17 mouse cellular contexts compared by ENCODE assay signal in the genomic region with DNA sequence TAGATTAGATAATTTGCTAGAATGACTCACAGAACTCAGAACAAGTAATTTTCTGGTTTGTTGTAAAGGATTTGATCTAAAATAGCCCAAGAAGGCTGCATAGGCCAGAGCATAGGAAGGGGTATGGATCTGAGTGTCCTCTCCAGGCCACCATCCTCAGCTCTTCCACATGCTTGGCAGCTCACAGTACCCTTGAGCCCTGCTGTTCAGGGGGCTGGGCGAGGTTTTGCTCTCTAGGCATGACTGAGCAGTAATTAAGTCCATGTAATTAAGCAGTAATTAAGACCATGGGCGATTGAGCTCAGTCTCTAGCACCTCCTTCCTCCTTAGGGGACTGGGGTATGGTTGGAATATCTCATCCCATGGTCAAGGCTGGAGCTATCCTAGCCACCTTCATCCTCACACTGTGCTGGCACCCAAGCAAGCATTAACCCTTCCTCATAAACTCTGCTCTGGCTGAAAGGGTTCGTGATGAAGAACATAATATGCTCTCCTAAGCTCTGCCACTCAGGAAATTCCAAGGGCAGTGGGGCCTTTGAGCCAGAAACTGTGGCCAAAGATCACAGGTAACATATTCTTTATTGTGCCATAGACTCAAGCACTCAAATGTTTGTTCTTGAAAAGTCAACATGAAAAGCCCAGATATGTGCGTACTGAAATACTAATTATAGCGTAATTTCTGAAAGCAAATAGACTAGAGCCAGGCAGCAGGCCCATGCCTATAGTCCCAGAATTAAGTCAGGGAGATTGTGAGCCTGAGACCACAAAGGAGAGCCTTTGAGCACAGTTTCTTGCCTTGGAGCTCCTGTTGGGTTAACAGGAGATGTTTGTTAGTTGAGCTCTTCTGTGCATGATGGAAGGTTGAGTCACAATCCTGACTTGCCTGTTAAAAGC. TPM values are rescaled to one million over a fixed set of nuclear protein-coding genes. Genes with fewer than 3 reads are reported as not detected.
DNase-seq lines count a peak whose midpoint lies in the region; ATAC-seq lines count a peak whose summit lies in the region.
"Had no signal": no experiment of that assay in that cellular context is flagged by ENCODE, and none has a peak within 500 bp of the region (broad histone marks: within the 10 kb centered on the region; RNA-seq: fewer than 3 reads in every experiment).

No protein-coding gene starts in this region.

- no peaks in the 10 kb centered on the region for H3K9me3 ChIP-seq in forebrain, embryonic 13.5 days (replicated peaks)
- no peaks in the 10 kb centered on the region for H3K9me3 ChIP-seq in forebrain, embryonic 11.5 days (ENCODE audit: control insufficient read depth, low read length)
- H3K9me3 ChIP-seq in intestine, embryonic 15.5 days, result no peaks in the 10 kb centered on the region
- no peaks in the 10 kb centered on the region for H3K9me3 ChIP-seq in stomach, embryonic 14.5 days (ENCODE audit: control insufficient read depth, low read depth, low read length)
- H3K9me3 ChIP-seq: limb, embryonic 12.5 days; megakaryocyte, embryonic 14.5 days had no signal

- 0 out of 2 replicates have a peak, but pooled peaks have one; percentile 45 for ATAC-seq in forebrain, embryonic 13.5 days
- ATAC-seq in forebrain, embryonic 11.5 days (replicated peaks; ENCODE audit: low FRiP score), result no peak
- ATAC-seq in intestine, embryonic 15.5 days, result peak; percentile 63
- ATAC-seq in stomach, embryonic 14.5 days (ENCODE audit: insufficient number of reproducible peaks, insufficient read depth, low FRiP score, low read depth), result peak; percentile 63
- ATAC-seq: forebrain, embryonic 16.5 days had no signal

- peaks cover 10% of the 10 kb centered on the region for H3K4me1 ChIP-seq in forebrain, embryonic 13.5 days
- no peaks in the 10 kb centered on the region for H3K4me1 ChIP-seq in forebrain, embryonic 11.5 days (replicated peaks; ENCODE audit: control insufficient read depth, insufficient read depth, low read length)
- no peaks in the 10 kb centered on the region for H3K4me1 ChIP-seq in intestine, embryonic 15.5 days (replicated peaks)
- no peaks in the 10 kb centered on the region for H3K4me1 ChIP-seq in stomach, embryonic 14.5 days (ENCODE audit: control insufficient read depth, insufficient read depth, low read length)
- H3K4me1 ChIP-seq: limb, embryonic 12.5 days had no signal

- WGBS in forebrain, embryonic 13.5 days, result 66% methylated on average over 5 of the region's 5 CpGs
- WGBS in forebrain, embryonic 11.5 days, result 74% methylated on average over 5 of the region's 5 CpGs
- WGBS in intestine, embryonic 15.5 days, result 71% methylated on average over 5 of the region's 5 CpGs
- 75% methylated on average over 5 of the region's 5 CpGs for WGBS in stomach, embryonic 14.5 days

- no peaks in the 10 kb centered on the region for H3K27me3 ChIP-seq in forebrain, embryonic 13.5 days
- H3K27me3 ChIP-seq in forebrain, embryonic 11.5 days (ENCODE audit: control insufficient read depth, insufficient read depth, low read length), result no peaks in the 10 kb centered on the region
- no peaks in the 10 kb centered on the region for H3K27me3 ChIP-seq in intestine, embryonic 15.5 days (replicated peaks)
- H3K27me3 ChIP-seq in stomach, embryonic 14.5 days (ENCODE audit: control insufficient read depth, insufficient read depth, low read length), result no peaks in the 10 kb centered on the region
- H3K27me3 ChIP-seq: limb, embryonic 12.5 days; megakaryocyte, embryonic 14.5 days had no signal

- no peak overlapping the region for H3K4me3 ChIP-seq in forebrain, embryonic 13.5 days
- H3K4me3 ChIP-seq in forebrain, embryonic 11.5 days (ENCODE audit: low read depth, low read length), result no peak overlapping the region
- H3K4me3 ChIP-seq in intestine, embryonic 15.5 days (replicated peaks), result no peak overlapping the region
- H3K4me3 ChIP-seq in stomach, embryonic 14.5 days (ENCODE audit: low read depth, low read length), result no peak overlapping the region
- H3K4me3 ChIP-seq: limb, embryonic 12.5 days; megakaryocyte, embryonic 14.5 days had no signal

- H3K36me3 ChIP-seq in forebrain, embryonic 13.5 days (ENCODE audit: poor library complexity, severe bottlenecking), result no peaks in the 10 kb centered on the region; the same call in 1 of the 2 replicates
- H3K36me3 ChIP-seq in forebrain, embryonic 11.5 days (ENCODE audit: control insufficient read depth, insufficient read depth, low read length), result no peaks in the 10 kb centered on the region
- 0 out of 2 replicates have a peak, but pooled peaks cover 2% of the 10 kb centered on the region for H3K36me3 ChIP-seq in intestine, embryonic 15.5 days
- peaks cover 3% of the 10 kb centered on the region; the same call in 1 of the 2 replicates for H3K36me3 ChIP-seq in stomach, embryonic 14.5 days (ENCODE audit: control insufficient read depth, insufficient read depth, low read length)

- H3K4me2 ChIP-seq in forebrain, embryonic 13.5 days, result no peak overlapping the region
- H3K4me2 ChIP-seq in forebrain, embryonic 11.5 days (ENCODE audit: low read depth, low read length, severe bottlenecking), result no peak overlapping the region
- no peak overlapping the region for H3K4me2 ChIP-seq in intestine, embryonic 15.5 days (replicated peaks)
- H3K4me2 ChIP-seq in stomach, embryonic 14.5 days (replicated peaks; ENCODE audit: low read depth, low read length), result no peak overlapping the region
- H3K4me2 ChIP-seq: heart, embryonic 11.5 days; limb, embryonic 12.5 days had no signal

- H3K9ac ChIP-seq in forebrain, embryonic 13.5 days, result no peak overlapping the region
- H3K9ac ChIP-seq in forebrain, embryonic 11.5 days (ENCODE audit: low read length), result no peak overlapping the region
- no peak overlapping the region for H3K9ac ChIP-seq in intestine, embryonic 15.5 days
- no peak overlapping the region for H3K9ac ChIP-seq in stomach, embryonic 14.5 days (replicated peaks; ENCODE audit: low read depth, low read length)
- H3K9ac ChIP-seq: limb, embryonic 12.5 days; liver, embryonic 14.5 days had no signal

- DNase-seq in forebrain, embryonic 11.5 days (ENCODE audit: low spot score), result no peak
- peak; percentile 19 to 49 for DNase-seq in lung, adult 18-20 months
- no peak for DNase-seq in lung, postnatal 10 days
- DNase-seq in c-Kit-positive CD71-positive TER-119-positive erythroid progenitor cells, embryonic 14.5 days (ENCODE audit: low spot score), result no peak
- no peak for DNase-seq in cerebellum, adult 11-12 months
- DNase-seq: adrenal gland, postnatal 36 days; cerebellum, postnatal 25 days; kidney, adult 11 months; right cerebral cortex, postnatal 4 days had no signal

- no peak overlapping the region for H3K27ac ChIP-seq in forebrain, embryonic 13.5 days
- H3K27ac ChIP-seq in forebrain, embryonic 11.5 days (ENCODE audit: low read depth, low read length), result no peak overlapping the region
- H3K27ac ChIP-seq in intestine, embryonic 15.5 days, result peak overlapping the region; percentile 48
- H3K27ac ChIP-seq in stomach, embryonic 14.5 days (ENCODE audit: low read length), result 0 out of 2 replicates have a peak overlapping the region, but pooled peaks have one; percentile 12
- H3K27ac ChIP-seq: limb, embryonic 12.5 days; liver, embryonic 14.5 days had no signal

RNA-seq across cellular contexts. Expression of a gene that starts 13.7 kb away (rescaled TPM):
- polyA plus RNA-seq in forebrain, embryonic 13.5 days (2015; fragmentation: Nextera tagmentation; extraction: Ambion mirVana), result 8.3 and 8.8 TPM in 2 replicates
- 14.0 and 14.5 TPM in 2 replicates for polyA plus RNA-seq in forebrain, embryonic 11.5 days (2014; fragmentation: Nextera tagmentation; extraction: Ambion mirVana)
- 9.9 and 10.2 TPM in 2 replicates for polyA plus RNA-seq in intestine, embryonic 15.5 days (2015; fragmentation: Nextera tagmentation; extraction: Ambion mirVana)
- 13.8 and 15.2 TPM in 2 replicates for polyA plus RNA-seq in stomach, embryonic 14.5 days (2014; fragmentation: Nextera tagmentation; extraction: Ambion mirVana)

RNA-seq across cellular contexts. Expression of a gene that starts 28.9 kb away (rescaled TPM):
- 1.6 and 1.8 TPM in 2 replicates for polyA plus RNA-seq in forebrain, embryonic 13.5 days (2015; fragmentation: Nextera tagmentation; extraction: Ambion mirVana)
- polyA plus RNA-seq in forebrain, embryonic 11.5 days (2014; fragmentation: Nextera tagmentation; extraction: Ambion mirVana), result 0.23 and 0.24 TPM in 2 replicates
- 0.39 and 0.44 TPM in 2 replicates for polyA plus RNA-seq in intestine, embryonic 15.5 days (2015; fragmentation: Nextera tagmentation; extraction: Ambion mirVana)
- 0.41 and 0.57 TPM in 2 replicates for polyA plus RNA-seq in stomach, embryonic 14.5 days (2014; fragmentation: Nextera tagmentation; extraction: Ambion mirVana)
- polyA plus RNA-seq: heart, embryonic 11.5 days had no signal

Comparison
In these comparisons a context has a peak if more than half of its experiments do, and no peak if none do; other contexts are left out.
1. DNase-seq: peak in lung, adult 18-20 months (2 of 2); none in forebrain, embryonic 11.5 days (single experiment), lung, postnatal 10 days (single experiment), c-Kit-positive CD71-positive TER-119-positive erythroid progenitor cells, embryonic 14.5 days (single experiment) and cerebellum, adult 11-12 months (single experiment).
2. H3K27ac ChIP-seq: peak in intestine, embryonic 15.5 days (single experiment) and stomach, embryonic 14.5 days (single experiment); none in forebrain, embryonic 13.5 days (single experiment) and forebrain, embryonic 11.5 days (single experiment).